ENCODE assay signal across 11 mouse cellular contexts in genomic region chr1:34677105-34677741, GRCm38 (mm10).
DNase-seq lines count a peak whose midpoint lies in the region; ATAC-seq lines count a peak whose summit lies in the region.
"Had no signal": no experiment of that assay in that cellular context is flagged by ENCODE, and none has a peak within 500 bp of the region (broad histone marks: within the 10 kb centered on the region; RNA-seq: fewer than 3 reads in every experiment).

No protein-coding gene starts in this region.

- peaks cover 27% of the 10 kb centered on the region for H3K4me1 ChIP-seq in forebrain, embryonic 13.5 days
- H3K4me1 ChIP-seq in forebrain, embryonic 16.5 days (replicated peaks; ENCODE audit: control insufficient read depth, insufficient read depth, low read length) = peaks cover 17% of the 10 kb centered on the region
- H3K4me1 ChIP-seq in lung, embryonic 16.5 days (replicated peaks; ENCODE audit: control insufficient read depth, insufficient read depth, low read length) = peaks cover 7% of the 10 kb centered on the region
- peaks cover 20% of the 10 kb centered on the region for H3K4me1 ChIP-seq in limb, embryonic 13.5 days

- H3K9me3 ChIP-seq in forebrain, embryonic 13.5 days (replicated peaks) = no peaks in the 10 kb centered on the region
- H3K9me3 ChIP-seq in forebrain, embryonic 16.5 days (ENCODE audit: control insufficient read depth, low read length) = no peaks in the 10 kb centered on the region
- no peaks in the 10 kb centered on the region for H3K9me3 ChIP-seq in lung, embryonic 16.5 days (ENCODE audit: control insufficient read depth, low read length)
- H3K9me3 ChIP-seq in limb, embryonic 13.5 days = no peaks in the 10 kb centered on the region

- H3K27ac ChIP-seq in forebrain, embryonic 13.5 days = no peak overlapping the region
- H3K27ac ChIP-seq in forebrain, embryonic 16.5 days (ENCODE audit: low read length) = no peak overlapping the region
- H3K27ac ChIP-seq in lung, embryonic 16.5 days (ENCODE audit: low read length) = no peak overlapping the region
- no peak overlapping the region for H3K27ac ChIP-seq in limb, embryonic 13.5 days
- H3K27ac ChIP-seq: liver, embryonic 14.5 days had no signal

- H3K4me2 ChIP-seq in forebrain, embryonic 13.5 days = peak overlapping the region; percentile 93; the same call in 1 of the 2 replicates
- no peak overlapping the region for H3K4me2 ChIP-seq in forebrain, embryonic 16.5 days (ENCODE audit: low read length)
- H3K4me2 ChIP-seq in lung, embryonic 16.5 days (ENCODE audit: low read depth, low read length) = peak overlapping the region; percentile 84; the same call in 1 of the 2 replicates
- peak overlapping the region; percentile 94 for H3K4me2 ChIP-seq in limb, embryonic 13.5 days (replicated peaks)

- peaks cover 44% of the 10 kb centered on the region for H3K27me3 ChIP-seq in forebrain, embryonic 13.5 days
- peaks cover 14% of the 10 kb centered on the region for H3K27me3 ChIP-seq in forebrain, embryonic 16.5 days (replicated peaks; ENCODE audit: control insufficient read depth, insufficient read depth, low read length)
- H3K27me3 ChIP-seq in lung, embryonic 16.5 days (ENCODE audit: control insufficient read depth, insufficient read depth, low read depth, low read length) = peaks cover 29% of the 10 kb centered on the region
- peaks cover 65% of the 10 kb centered on the region for H3K27me3 ChIP-seq in limb, embryonic 13.5 days

- no peak overlapping the region for H3K9ac ChIP-seq in forebrain, embryonic 13.5 days
- H3K9ac ChIP-seq in forebrain, embryonic 16.5 days (replicated peaks; ENCODE audit: low read depth, low read length) = no peak overlapping the region
- no peak overlapping the region for H3K9ac ChIP-seq in lung, embryonic 16.5 days (ENCODE audit: low read length)
- no peak overlapping the region for H3K9ac ChIP-seq in limb, embryonic 13.5 days
- H3K9ac ChIP-seq: liver, embryonic 14.5 days had no signal

- intact Hi-C loops in left cerebral cortex, postnatal 4 days (cut with DNase I) = no loop called here

- no peaks in the 10 kb centered on the region for H3K36me3 ChIP-seq in forebrain, embryonic 13.5 days (ENCODE audit: poor library complexity, severe bottlenecking)
- H3K36me3 ChIP-seq in forebrain, embryonic 16.5 days (ENCODE audit: control insufficient read depth, insufficient read depth) = no peaks in the 10 kb centered on the region
- H3K36me3 ChIP-seq in lung, embryonic 16.5 days (ENCODE audit: control insufficient read depth, insufficient read depth, low read length) = no peaks in the 10 kb centered on the region
- H3K36me3 ChIP-seq in limb, embryonic 13.5 days = no peaks in the 10 kb centered on the region

- DNase-seq in lung, postnatal 25 days (ENCODE audit: low spot score) = no peak
- no peak for DNase-seq in adrenal gland, postnatal 10 days
- DNase-seq in left cerebral cortex, postnatal 4 days = no peak
- no peak for DNase-seq in B cell, adult 2 months
- DNase-seq: gastrocnemius, postnatal 25 days had no signal

- no peak for ATAC-seq in forebrain, embryonic 13.5 days
- no peak for ATAC-seq in forebrain, embryonic 16.5 days
- ATAC-seq in lung, embryonic 16.5 days (ENCODE audit: low read depth) = no peak
- ATAC-seq in limb, embryonic 13.5 days (ENCODE audit: low FRiP score, low read depth) = no peak

- no peak overlapping the region for H3K4me3 ChIP-seq in forebrain, embryonic 13.5 days
- no peak overlapping the region for H3K4me3 ChIP-seq in forebrain, embryonic 16.5 days (replicated peaks; ENCODE audit: low read length)
- no peak overlapping the region for H3K4me3 ChIP-seq in lung, embryonic 16.5 days (ENCODE audit: low read length)
- H3K4me3 ChIP-seq in limb, embryonic 13.5 days = peak overlapping the region; percentile 51; the same call in 1 of the 2 replicates
- H3K4me3 ChIP-seq: myocyte had no signal

- WGBS in forebrain, embryonic 13.5 days = 60% methylated on average over 12 of the region's 12 CpGs
- WGBS in forebrain, embryonic 16.5 days = 55% methylated on average over 12 of the region's 12 CpGs
- WGBS in lung, embryonic 16.5 days = 34% methylated on average over 12 of the region's 12 CpGs
- 47% methylated on average over 12 of the region's 12 CpGs for WGBS in limb, embryonic 13.5 days
